Mouse (Mus musculus) urinary bladder, adult 18-20 months (tissue): Measurements from ENCODE around the gene Gm28048.

ENCODE experiments used
- DNase-seq, 2 experiments: peaks; one replicate each; pipeline ENCODE4 v3.0.0; 2022; ENCODE audit warnings: low spot score in 2 of 2, mixed read lengths in 2 of 2

Gm28048 gene

GRCm38 (mm10) chr11:22950131-22950530, 31.8 kb downstream of the Gm28048 start:
- DNase-seq: no peak

- DNase-seq: no peak
Measured at GRCm38 (mm10) chr11:22949101-22949500, 32.8 kb downstream of the Gm28048 start.

- DNase-seq: no peak
Measured at GRCm38 (mm10) chr11:22938983-22939382, 42.9 kb downstream of the Gm28048 start.

- no peak for DNase-seq
Measured at GRCm38 (mm10) chr11:22937716-22938316, 44.1 kb downstream of the Gm28048 start.

- no peak for DNase-seq
Measured at GRCm38 (mm10) chr11:22936446-22937125, 45.3 kb downstream of the Gm28048 start.

GRCm38 (mm10) chr11:22932167-22932566, 49.7 kb downstream of the Gm28048 start:
- no peak for DNase-seq

- no peak for DNase-seq
Measured at GRCm38 (mm10) chr11:22931320-22931905, 50.5 kb downstream of the Gm28048 start.

- no peak for DNase-seq
Measured at GRCm38 (mm10) chr11:22930129-22930528, 51.8 kb downstream of the Gm28048 start.

GRCm38 (mm10) chr11:22928586-22929169, 53.2 kb downstream of the Gm28048 start:
- no peak for DNase-seq

- no peak for DNase-seq
Measured at GRCm38 (mm10) chr11:22923606-22924005, 58.3 kb downstream of the Gm28048 start.

- DNase-seq: no peak
Measured at GRCm38 (mm10) chr11:22922546-22922945, 59.3 kb downstream of the Gm28048 start.

GRCm38 (mm10) chr11:22919336-22919735, 62.6 kb downstream of the Gm28048 start:
- DNase-seq: no peak

- DNase-seq: no peak
Measured at GRCm38 (mm10) chr11:22917786-22918185, 64.1 kb downstream of the Gm28048 start.

GRCm38 (mm10) chr11:22913744-22914143, 68.1 kb downstream of the Gm28048 start:
- DNase-seq: no peak

- no peak for DNase-seq
Measured at GRCm38 (mm10) chr11:22911831-22912230, 70.1 kb downstream of the Gm28048 start.

GRCm38 (mm10) chr11:22906453-22906865, 75.4 kb downstream of the Gm28048 start:
- DNase-seq: no peak

- DNase-seq: no peak
Measured at GRCm38 (mm10) chr11:22902923-22903322, 79.0 kb downstream of the Gm28048 start.

- DNase-seq: no peak
Measured at GRCm38 (mm10) chr11:22900041-22900440, 81.8 kb downstream of the Gm28048 start.

GRCm38 (mm10) chr11:22897642-22898041, 84.2 kb downstream of the Gm28048 start:
- no peak for DNase-seq

GRCm38 (mm10) chr11:22897127-22897526, 84.8 kb downstream of the Gm28048 start:
- no peak for DNase-seq

- no peak for DNase-seq
Measured at GRCm38 (mm10) chr11:22893075-22893474, 88.8 kb downstream of the Gm28048 start.

GRCm38 (mm10) chr11:22892466-22892865, 89.4 kb downstream of the Gm28048 start:
- DNase-seq: no peak

GRCm38 (mm10) chr11:22891876-22892275, 90.0 kb downstream of the Gm28048 start:
- no peak for DNase-seq
